Mouse (Mus musculus): ENCODE results near the gene Brd2.

GRCm38 (mm10) chr17:34097272-34097671 lies 25.2 kb downstream of the Brd2 start:
- TF ChIP-seq CTCF (conservative IDR thresholded peaks at IDR 0.05; ENCODE audit: insufficient read depth, insufficient read length, low read depth, low read length) (no peak), POLR2A (IDR thresholded peaks at IDR 0.05; ENCODE audit: low read depth, low read length) (no peak)

Measured in kidney, adult 2 months (tissue).